Mouse (Mus musculus): ENCODE data around the gene Il17f. TPM values are rescaled to one million over a fixed set of nuclear protein-coding genes. Genes with fewer than 3 reads are reported as not detected.
"Not testable (repeated sequence)": the region's sequence is repeated elsewhere in the genome, so short reads cannot be mapped to it uniquely, and the experiment has no call there.

The Il17f gene
- polyA plus RNA-seq, 2 experiments from 2014 or later, result not detected

GRCm38 (mm10) chr1:20778366-20778765 lies 12.1 kb downstream of the Il17f start:
- no peak for ATAC-seq

GRCm38 (mm10) chr1:20774026-20774730 lies 16.2 kb downstream of the Il17f start:
- not testable (repeated sequence) for ATAC-seq

GRCm38 (mm10) chr1:20766526-20766925 lies 23.9 kb downstream of the Il17f start:
- ATAC-seq, result no peak

- no peak for ATAC-seq
Observed at GRCm38 (mm10) chr1:20761411-20761810, 29.0 kb downstream of the Il17f start.

- ATAC-seq, result no peak
Observed at GRCm38 (mm10) chr1:20760331-20760730, 30.1 kb downstream of the Il17f start.

GRCm38 (mm10) chr1:20759799-20760198 lies 30.6 kb downstream of the Il17f start:
- no peak for ATAC-seq

GRCm38 (mm10) chr1:20757586-20757985 lies 32.8 kb downstream of the Il17f start:
- ATAC-seq, result no peak

- no peak for ATAC-seq
Observed at GRCm38 (mm10) chr1:20754439-20754838, 36.0 kb downstream of the Il17f start.

- peak; percentile 43 for ATAC-seq
Observed at GRCm38 (mm10) chr1:20740496-20740998, 49.9 kb downstream of the Il17f start.

- ATAC-seq, result no peak
Observed at GRCm38 (mm10) chr1:20738483-20738882, 51.9 kb downstream of the Il17f start.

GRCm38 (mm10) chr1:20736572-20736971 lies 53.8 kb downstream of the Il17f start:
- no peak for ATAC-seq

GRCm38 (mm10) chr1:20730903-20731302 lies 59.5 kb downstream of the Il17f start, which contains the start of gene Il17a:
TSS of gene Il17a (plus strand) at chr1:20730905.
- ATAC-seq, result no peak

Other genes with a start within 250 kb of the Il17f start
- under 1 TPM in 1 of 2 experiments, not detected in 1; 0.49 TPM for gene Pkhd1, start 172.6 kb downstream of the Il17f start, polyA plus RNA-seq (2017; shearing (Covaris generic))
- gene Il17a, start 59.7 kb downstream of the Il17f start, polyA plus RNA-seq (2017; shearing (Covaris generic)), result not detected
- gene Mcm3, start 29.7 kb upstream of the Il17f start, polyA plus RNA-seq (2017; shearing (Covaris generic)), result 10 to 100 TPM; 61.0 to 98.8 TPM
- 1 to 10 TPM; 2.3 to 4.3 TPM for gene Paqr8, start 100.0 kb upstream of the Il17f start, polyA plus RNA-seq (2017; shearing (Covaris generic))
- 1 to 10 TPM in 1 of 2 experiments, under 1 TPM in 1; 0.65 to 1.3 TPM for gene Efhc1, start 161.0 kb upstream of the Il17f start, polyA plus RNA-seq (2017; shearing (Covaris generic))

Data from activated CD4-positive, CD25-positive, alpha-beta regulatory T cell, adult 4 months (primary cell).